Mouse (Mus musculus) lung, embryonic 14.5 days (tissue): ENCODE data around the gene Lias. TPM values are rescaled to one million over a fixed set of nuclear protein-coding genes. Genes with fewer than 3 reads are reported as not detected.
A peak's percentile ranks its signal among the peaks of the same experiment; 100 is the strongest.

Source experiments
- ATAC-seq: fragments of 200-750 bp; cut with Nextera tagmentation; 2 replicates; pipeline ENCODE4 v1.8.0; 2017; ENCODE audit warnings: mild to moderate bottlenecking, moderate TSS enrichment, moderate library complexity; ENCODE audit not compliant: insufficient read depth
- DNase-seq: peaks from one replicate; pipeline ENCODE4 v3.0.0-alpha.2; 2015
- H3K27ac ChIP-seq: fragments of 300-500 bp; sonication (generic); 2 replicates; pipeline ENCODE4 v1.5.1; 2014; ENCODE audit warnings: low read depth, mild to moderate bottlenecking, moderate library complexity
- H3K27me3 ChIP-seq: fragments of 300-500 bp; sonication (generic); 2 replicates; pipeline ENCODE4 v1.6.1; 2014; ENCODE audit warnings: low read length, control low read depth; ENCODE audit not compliant: insufficient read depth
- H3K36me3 ChIP-seq: fragments of 300-500 bp; sonication (generic); 2 replicates; pipeline ENCODE4 v1.6.1; 2014; ENCODE audit warnings: control low read depth; ENCODE audit not compliant: insufficient read depth
- H3K4me1 ChIP-seq: fragments of 300-500 bp; sonication (generic); 2 replicates; pipeline ENCODE4 v1.6.1; 2014; ENCODE audit warnings: antibody characterized with exemption, control low read depth; ENCODE audit not compliant: insufficient read depth
- H3K4me2 ChIP-seq: fragments of 300-500 bp; sonication (generic); 2 replicates; pipeline ENCODE4 v1.6.1; 2014; ENCODE audit warnings: mild to moderate bottlenecking
- H3K4me3 ChIP-seq: fragments of 300-500 bp; sonication (generic); 2 replicates; pipeline ENCODE4 v1.5.1; 2014; ENCODE audit warnings: low read depth, low read length
- H3K9ac ChIP-seq: fragments of 300-500 bp; sonication (generic); 2 replicates; pipeline ENCODE4 v1.6.1; 2014
- H3K9me3 ChIP-seq: fragments of 300-500 bp; sonication (generic); 2 replicates; pipeline ENCODE4 v1.6.1; 2016; ENCODE audit warnings: low read depth, low read length, control low read depth
- CTCF ChIP-seq: IDR thresholded peaks from 2 replicates; pipeline ENCODE4 v1.5.1; 2016; ENCODE audit warnings: antibody characterized with exemption, low read depth
- WGBS: fragments of 180-500 bp; shearing (Covaris S2); extraction: QIAGEN DNeasy Blood & Tissue Kit; methylation state at CpG from one replicate; pipeline ENCODE4 v1.1.7; 2014; 5-methylcytosine and 5-hydroxymethylcytosine counted together
- polyA plus RNA-seq: library from polyadenylated mRNA; unstranded; fragments of >200 nt; fragmentation: Nextera tagmentation; extraction: Ambion mirVana; gene quantifications from 2 replicates; pipeline ENCODE4 v1.2.1, GENCODE M21; 2014

Lias gene
- polyA plus RNA-seq, 1 experiment from 2014 or later = 58.9 TPM

- Histone ChIP-seq H3K4me1 (no peaks in the 10 kb centered on the region), H3K27me3 (no peaks in the 10 kb centered on the region), H3K27ac (no peak overlapping the region), H3K9ac (no peak overlapping the region), H3K4me3 (no peak overlapping the region), H3K9me3 (no peaks in the 10 kb centered on the region), H3K36me3 (no peaks in the 10 kb centered on the region), H3K4me2 (no peak overlapping the region)
- 62% methylated on average over 11 of the region's 11 CpGs for WGBS
- DNase-seq (no peak), ATAC-seq (no peak)
- TF ChIP-seq CTCF = no peak
These were observed 23.5 kb upstream of the Lias start for GRCm38 (mm10) chr5:65367837-65368236.

- Histone ChIP-seq H3K36me3 (no peaks in the 10 kb centered on the region), H3K27ac (no peak overlapping the region), H3K9me3 (no peaks in the 10 kb centered on the region), H3K27me3 (no peaks in the 10 kb centered on the region), H3K4me1 (no peaks in the 10 kb centered on the region), H3K4me2 (no peak overlapping the region), H3K4me3 (no peak overlapping the region), H3K9ac (no peak overlapping the region)
- TF ChIP-seq CTCF = no peak
- DNase-seq (no peak), ATAC-seq (no peak)
- WGBS = 92% methylated on average over 7 of the region's 7 CpGs
These were observed 19.7 kb upstream of the Lias start for GRCm38 (mm10) chr5:65371551-65371950.

GRCm38 (mm10) chr5:65374746-65375145, 16.6 kb upstream of the Lias start:
- WGBS = 73% methylated on average over 7 of the region's 7 CpGs
- Histone ChIP-seq H3K27ac (no peak overlapping the region), H3K9ac (no peak overlapping the region), H3K27me3 (no peaks in the 10 kb centered on the region), H3K4me3 (no peak overlapping the region), H3K4me1 (no peaks in the 10 kb centered on the region), H3K9me3 (no peaks in the 10 kb centered on the region), H3K36me3 (no peaks in the 10 kb centered on the region), H3K4me2 (no peak overlapping the region)
- no peak for DNase-seq
- TF ChIP-seq CTCF = no peak
- ATAC-seq = no peak

- Histone ChIP-seq H3K27ac (no peak overlapping the region), H3K9ac (no peak overlapping the region), H3K27me3 (no peaks in the 10 kb centered on the region), H3K36me3 (peaks cover 36% of the 10 kb centered on the region), H3K4me2 (no peak overlapping the region), H3K4me3 (no peak overlapping the region), H3K9me3 (no peaks in the 10 kb centered on the region), H3K4me1 (peaks cover 7% of the 10 kb centered on the region)
- ATAC-seq = no peak
- TF ChIP-seq CTCF = no peak
- no peak for DNase-seq
- WGBS = 60% methylated on average over 2 of the region's 2 CpGs
These were observed 5.6 kb upstream of the Lias start for GRCm38 (mm10) chr5:65385704-65386103.

- WGBS = 74% methylated on average over 6 of the region's 6 CpGs
- Histone ChIP-seq H3K27ac (no peak overlapping the region), H3K27me3 (no peaks in the 10 kb centered on the region), H3K9me3 (no peaks in the 10 kb centered on the region), H3K9ac (no peak overlapping the region), H3K4me3 (no peak overlapping the region), H3K4me1 (peaks cover 7% of the 10 kb centered on the region), H3K36me3 (peaks cover 36% of the 10 kb centered on the region), H3K4me2 (no peak overlapping the region)
- DNase-seq = no peak
- ATAC-seq = no peak
- TF ChIP-seq CTCF = no peak
These were observed 4.1 kb upstream of the Lias start for GRCm38 (mm10) chr5:65387008-65387867.

- ATAC-seq (peak; percentile 38; the same call in 1 of the 2 replicates), DNase-seq (peak; percentile 62)
- Histone ChIP-seq H3K9me3 (no peaks in the 10 kb centered on the region), H3K27ac (peak overlapping the region; percentile 93), H3K4me1 (peaks cover 7% of the 10 kb centered on the region), H3K9ac (peak overlapping the region; percentile 99), H3K4me2 (peak overlapping the region; percentile 69), H3K27me3 (no peaks in the 10 kb centered on the region), H3K4me3 (peak overlapping the region; percentile 98), H3K36me3 (peaks cover 56% of the 10 kb centered on the region)
- WGBS = 3% methylated on average over 12 of the region's 12 CpGs
- no peak for TF ChIP-seq CTCF
These were observed 456 bp downstream of the Lias start for GRCm38 (mm10) chr5:65391753-65392152.

GRCm38 (mm10) chr5:65394425-65394824, 3.1 kb downstream of the Lias start:
- no peak overlapping the region for H3K9ac ChIP-seq
- H3K27ac ChIP-seq = no peak overlapping the region
- H3K27me3 ChIP-seq = no peaks in the 10 kb centered on the region
- H3K36me3 ChIP-seq = peaks cover 50% of the 10 kb centered on the region
- ATAC-seq (no peak), DNase-seq (no peak)
- H3K4me2 ChIP-seq = no peak overlapping the region
- H3K4me1 ChIP-seq = peaks cover 7% of the 10 kb centered on the region
- 83% methylated on average over 7 of the region's 7 CpGs for WGBS
- H3K4me3 ChIP-seq = no peak overlapping the region
- H3K9me3 ChIP-seq = no peaks in the 10 kb centered on the region
- no peak for TF ChIP-seq CTCF
